Mouse (Mus musculus): ENCODE results near the gene Fuca1.

- TF ChIP-seq CTCF (IDR thresholded peaks at IDR 0.05; ENCODE audit: insufficient read depth, low read depth, low read length) (no peak), POLR2A (IDR thresholded peaks at IDR 0.05; ENCODE audit: insufficient read depth, low read depth, low read length) (no peak)
Measured at GRCm38 (mm10) chr4:135943389-135943788, 22.9 kb downstream of the Fuca1 start.
